Mouse (Mus musculus) intestine, embryonic 14.5 days (tissue): Measurements from ENCODE around the gene Pih1d1. TPM values are rescaled to one million over a fixed set of nuclear protein-coding genes. Genes with fewer than 3 reads are reported as not detected.

Experiments
- ATAC-seq: fragments of 200-750 bp; cut with Nextera tagmentation; replicated peaks from 2 replicates; pipeline ENCODE4 v1.8.0; 2017; ENCODE audit warnings: low read depth, moderate number of reproducible peaks, moderate TSS enrichment, moderate library complexity; ENCODE audit not compliant: low FRiP score, low TSS enrichment
- DNase-seq: peaks from one replicate; pipeline ENCODE4 v3.0.0-alpha.2; 2018; ENCODE audit warnings: low spot score
- H3K27ac ChIP-seq: fragments of 300-500 bp; sonication (generic); 2 replicates; pipeline ENCODE4 v1.5.1; 2014; ENCODE audit warnings: low read depth, mild to moderate bottlenecking, control low read depth
- H3K27me3 ChIP-seq: fragments of 300-500 bp; sonication (generic); replicated peaks from 2 replicates; pipeline ENCODE4 v1.6.1; 2014; ENCODE audit warnings: low read length, control low read depth; ENCODE audit not compliant: control insufficient read depth, insufficient read depth
- H3K36me3 ChIP-seq: fragments of 300-500 bp; sonication (generic); 2 replicates; pipeline ENCODE4 v1.6.1; 2014; ENCODE audit warnings: low read length, control low read depth; ENCODE audit not compliant: control insufficient read depth, insufficient read depth
- H3K4me1 ChIP-seq: fragments of 300-500 bp; sonication (generic); replicated peaks from 2 replicates; pipeline ENCODE4 v1.6.1; 2014; ENCODE audit warnings: low read length, control low read depth, mixed read lengths; ENCODE audit not compliant: control insufficient read depth, insufficient read depth
- H3K4me2 ChIP-seq: fragments of 300-500 bp; sonication (generic); 2 replicates; pipeline ENCODE4 v1.6.1; 2014; ENCODE audit warnings: low read length
- H3K4me3 ChIP-seq: fragments of 300-500 bp; sonication (generic); 2 replicates; pipeline ENCODE4 v1.5.1; 2014; ENCODE audit warnings: low read depth, low read length, control low read depth, mixed read lengths
- H3K9ac ChIP-seq: fragments of 300-500 bp; sonication (generic); 2 replicates; pipeline ENCODE4 v1.6.1; 2014; ENCODE audit warnings: mild to moderate bottlenecking, low read length
- H3K9me3 ChIP-seq: fragments of 300-500 bp; sonication (generic); 2 replicates; pipeline ENCODE4 v1.6.1; 2016; ENCODE audit warnings: low read length, control low read depth; ENCODE audit not compliant: control insufficient read depth
- WGBS: fragments of 180-500 bp; shearing (Covaris S2); extraction: QIAGEN DNeasy Blood & Tissue Kit; methylation state at CpG from one replicate; pipeline ENCODE4 v1.1.7; 2014; 5-methylcytosine and 5-hydroxymethylcytosine counted together
- polyA plus RNA-seq: library from polyadenylated mRNA; unstranded; fragments of >200 nt; fragmentation: Nextera tagmentation; extraction: Ambion mirVana; gene quantifications from 2 replicates; pipeline ENCODE4 v1.2.1, GENCODE M21; 2014

The Pih1d1 gene
- polyA plus RNA-seq, 1 experiment from 2014 or later, result 108 TPM

GRCm38 (mm10) chr7:45156206-45156605 lies 2.1 kb downstream of the Pih1d1 start:
- H3K9ac ChIP-seq, result no peak overlapping the region
- peaks cover 11% of the 10 kb centered on the region; the same call in 1 of the 2 replicates for H3K4me1 ChIP-seq
- no peak overlapping the region for H3K4me3 ChIP-seq
- DNase-seq, result no peak
- peaks cover 37% of the 10 kb centered on the region for H3K36me3 ChIP-seq
- no peak for ATAC-seq
- H3K27ac ChIP-seq, result no peak overlapping the region
- no peaks in the 10 kb centered on the region for H3K9me3 ChIP-seq
- no peak overlapping the region for H3K4me2 ChIP-seq
- H3K27me3 ChIP-seq, result no peaks in the 10 kb centered on the region
- WGBS, result 94% methylated on average over 15 of the region's 15 CpGs

GRCm38 (mm10) chr7:45157459-45157858 lies 3.4 kb downstream of the Pih1d1 start:
- no peak for ATAC-seq
- peaks cover 8% of the 10 kb centered on the region; the same call in 1 of the 2 replicates for H3K4me1 ChIP-seq
- H3K9ac ChIP-seq, result no peak overlapping the region
- H3K4me2 ChIP-seq, result no peak overlapping the region
- DNase-seq, result no peak
- H3K4me3 ChIP-seq, result no peak overlapping the region
- H3K27me3 ChIP-seq, result peaks cover 3% of the 10 kb centered on the region; the same call in 1 of the 2 replicates
- H3K27ac ChIP-seq, result no peak overlapping the region
- H3K9me3 ChIP-seq, result no peaks in the 10 kb centered on the region
- WGBS, result 84% methylated on average over 14 of the region's 14 CpGs
- H3K36me3 ChIP-seq, result peaks cover 37% of the 10 kb centered on the region

GRCm38 (mm10) chr7:45158991-45159390 lies 4.9 kb downstream of the Pih1d1 start:
- Histone ChIP-seq H3K9me3 (no peaks in the 10 kb centered on the region), H3K4me2 (no peak overlapping the region), H3K27ac (no peak overlapping the region), H3K36me3 (peaks cover 37% of the 10 kb centered on the region), H3K9ac (no peak overlapping the region), H3K27me3 (peaks cover 18% of the 10 kb centered on the region), H3K4me1 (peaks cover 8% of the 10 kb centered on the region; the same call in 1 of the 2 replicates), H3K4me3 (no peak overlapping the region)
- ATAC-seq (no peak), DNase-seq (no peak)
- 96% methylated on average over 6 of the region's 6 CpGs for WGBS

GRCm38 (mm10) chr7:45160316-45160800 lies 6.3 kb downstream of the Pih1d1 start:
- DNase-seq (no peak), ATAC-seq (no peak)
- Histone ChIP-seq H3K4me1 (peaks cover 1% of the 10 kb centered on the region; the same call in 1 of the 2 replicates), H3K27ac (no peak overlapping the region), H3K9me3 (no peaks in the 10 kb centered on the region), H3K4me2 (no peak overlapping the region), H3K4me3 (no peak overlapping the region), H3K36me3 (peaks cover 37% of the 10 kb centered on the region), H3K27me3 (peaks cover 32% of the 10 kb centered on the region), H3K9ac (no peak overlapping the region)
- 95% methylated on average over 6 of the region's 6 CpGs for WGBS

- WGBS, result 94% methylated on average over 3 of the region's 3 CpGs
- H3K4me3 ChIP-seq, result no peak overlapping the region
- H3K36me3 ChIP-seq, result peaks cover 37% of the 10 kb centered on the region
- no peaks in the 10 kb centered on the region for H3K9me3 ChIP-seq
- H3K27ac ChIP-seq, result no peak overlapping the region
- ATAC-seq (no peak), DNase-seq (no peak)
- H3K27me3 ChIP-seq, result peaks cover 37% of the 10 kb centered on the region
- H3K4me1 ChIP-seq, result no peaks in the 10 kb centered on the region
- H3K4me2 ChIP-seq, result no peak overlapping the region
- H3K9ac ChIP-seq, result no peak overlapping the region
Observed at GRCm38 (mm10) chr7:45160866-45161265, 6.8 kb downstream of the Pih1d1 start.

- Histone ChIP-seq H3K9ac (peak overlapping the region; percentile 14; the same call in 1 of the 2 replicates), H3K4me2 (peak overlapping the region; percentile 69), H3K36me3 (peaks cover 32% of the 10 kb centered on the region), H3K27me3 (peaks cover 46% of the 10 kb centered on the region), H3K27ac (0 out of 2 replicates have a peak overlapping the region, but pooled peaks have one; percentile 4), H3K4me1 (no peaks in the 10 kb centered on the region), H3K9me3 (no peaks in the 10 kb centered on the region), H3K4me3 (peak overlapping the region; percentile 34)
- peak; percentile 84 for ATAC-seq
- WGBS, result 4% methylated on average over 35 of the region's 35 CpGs
- DNase-seq, result peak; percentile 95
Observed at GRCm38 (mm10) chr7:45161612-45162473, 7.7 kb downstream of the Pih1d1 start.

- no peak for DNase-seq
- peak overlapping the region; percentile 34 for H3K4me3 ChIP-seq
- H3K9me3 ChIP-seq, result no peaks in the 10 kb centered on the region
- peaks cover 53% of the 10 kb centered on the region for H3K27me3 ChIP-seq
- peak overlapping the region; percentile 69 for H3K4me2 ChIP-seq
- no peak overlapping the region for H3K27ac ChIP-seq
- H3K9ac ChIP-seq, result peak overlapping the region; percentile 14; the same call in 1 of the 2 replicates
- ATAC-seq, result no peak
- H3K4me1 ChIP-seq, result no peaks in the 10 kb centered on the region
- 27% methylated on average over 6 of the region's 6 CpGs for WGBS
- H3K36me3 ChIP-seq, result peaks cover 29% of the 10 kb centered on the region
Observed at GRCm38 (mm10) chr7:45162551-45162950, 8.4 kb downstream of the Pih1d1 start.

GRCm38 (mm10) chr7:45162996-45163615 lies 9.0 kb downstream of the Pih1d1 start:
- H3K4me3 ChIP-seq, result no peak overlapping the region
- no peak overlapping the region for H3K4me2 ChIP-seq
- 72% methylated on average over 9 of the region's 9 CpGs for WGBS
- H3K27ac ChIP-seq, result no peak overlapping the region
- H3K4me1 ChIP-seq, result no peaks in the 10 kb centered on the region
- H3K36me3 ChIP-seq, result peaks cover 25% of the 10 kb centered on the region
- H3K9me3 ChIP-seq, result no peaks in the 10 kb centered on the region
- ATAC-seq, result no peak
- DNase-seq, result no peak
- H3K9ac ChIP-seq, result no peak overlapping the region
- H3K27me3 ChIP-seq, result peaks cover 59% of the 10 kb centered on the region
